Mouse (Mus musculus) testis, adult 2 months (tissue): ENCODE data around the gene Dstn.

Experiments
- CTCF ChIP-seq: fragments of 200-500 bp; IDR thresholded peaks from 2 replicates; pipeline ENCODE4 v1.5.1; 2012; ENCODE audit warnings: low read depth, mild to moderate bottlenecking, inconsistent platforms, low read length, moderate library complexity; ENCODE audit not compliant: control insufficient read depth, insufficient read depth, insufficient replicate concordance
- POLR2A ChIP-seq: fragments of 200-500 bp; IDR thresholded peaks from 2 replicates; pipeline ENCODE4 v1.6.1; 2012; ENCODE audit warnings: low read depth, mild to moderate bottlenecking, inconsistent platforms, low read length, moderate library complexity; ENCODE audit not compliant: control insufficient read depth

GRCm38 (mm10) chr2:143948416-143948815, 33.3 kb downstream of the Dstn start:
- TF ChIP-seq CTCF = no peak
- no peak for TF ChIP-seq POLR2A
